8 mouse cellular contexts compared by ENCODE assay signal in genomic region chr10:20486461-20487253, GRCm38 (mm10).
DNase-seq lines count a peak whose midpoint lies in the region; ATAC-seq lines count a peak whose summit lies in the region.

No protein-coding gene starts in this region.

- DNase-seq in cerebellum, adult 9-11 months: peak; percentile 8
- DNase-seq in adrenal gland, postnatal 36 days: peak; percentile 84 to 87
- DNase-seq in c-Kit-positive CD71-positive TER-119-positive erythroid progenitor cells, embryonic 14.5 days (ENCODE audit: low spot score): no peak
- DNase-seq in thymus, postnatal 14 days: no peak
- DNase-seq in forebrain, embryonic 11.5 days (ENCODE audit: low spot score): no peak

- H3K27ac ChIP-seq in heart, embryonic 13.5 days (replicated peaks): peak overlapping the region; percentile 89
- no peak overlapping the region for H3K27ac ChIP-seq in liver, embryonic 16.5 days (ENCODE audit: low read length)
- no peak overlapping the region for H3K27ac ChIP-seq in forebrain, embryonic 11.5 days (ENCODE audit: low read depth, low read length)

- H3K4me1 ChIP-seq in heart, embryonic 13.5 days: peaks cover 63% of the 10 kb centered on the region
- no peaks in the 10 kb centered on the region for H3K4me1 ChIP-seq in liver, embryonic 16.5 days (ENCODE audit: control insufficient read depth, low read depth, low read length)
- no peaks in the 10 kb centered on the region for H3K4me1 ChIP-seq in forebrain, embryonic 11.5 days (replicated peaks; ENCODE audit: control insufficient read depth, insufficient read depth, low read length)

- peak overlapping the region; percentile 20 for H3K4me3 ChIP-seq in heart, embryonic 13.5 days
- no peak overlapping the region for H3K4me3 ChIP-seq in liver, embryonic 16.5 days (ENCODE audit: low read depth, low read length)
- H3K4me3 ChIP-seq in forebrain, embryonic 11.5 days (ENCODE audit: low read depth, low read length): no peak overlapping the region

- WGBS in heart, embryonic 13.5 days: 13% methylated on average over 19 of the region's 19 CpGs
- WGBS in liver, embryonic 16.5 days (ENCODE audit: insufficient replicate concordance): 49% methylated on average over 19 of the region's 19 CpGs
- WGBS in forebrain, embryonic 11.5 days: 84% methylated on average over 19 of the region's 19 CpGs

- peak overlapping the region; percentile 56 for H3K9ac ChIP-seq in heart, embryonic 13.5 days
- no peak overlapping the region for H3K9ac ChIP-seq in liver, embryonic 16.5 days (ENCODE audit: low read depth, low read length)
- H3K9ac ChIP-seq in forebrain, embryonic 11.5 days (ENCODE audit: low read length): no peak overlapping the region

- H3K9me3 ChIP-seq in heart, embryonic 13.5 days: no peaks in the 10 kb centered on the region
- H3K9me3 ChIP-seq in liver, embryonic 16.5 days (replicated peaks; ENCODE audit: control insufficient read depth, low read length): no peaks in the 10 kb centered on the region
- no peaks in the 10 kb centered on the region for H3K9me3 ChIP-seq in forebrain, embryonic 11.5 days (ENCODE audit: control insufficient read depth, low read length)

- peak overlapping the region; percentile 59 for H3K4me2 ChIP-seq in heart, embryonic 13.5 days
- H3K4me2 ChIP-seq in liver, embryonic 16.5 days (ENCODE audit: low read depth, low read length): no peak overlapping the region
- no peak overlapping the region for H3K4me2 ChIP-seq in forebrain, embryonic 11.5 days (ENCODE audit: low read depth, low read length, severe bottlenecking)

- ATAC-seq in cerebellum, adult (ENCODE audit: insufficient number of reproducible peaks, low FRiP score, low TSS enrichment): no peak
- peak; percentile 88 for ATAC-seq in heart, embryonic 13.5 days (ENCODE audit: extremely low read depth, insufficient number of reproducible peaks, low FRiP score, low TSS enrichment)
- peak; percentile 32; the same call in 1 of the 2 replicates for ATAC-seq in liver, embryonic 16.5 days (ENCODE audit: low read depth)
- ATAC-seq in forebrain, embryonic 11.5 days (replicated peaks; ENCODE audit: low FRiP score): no peak

- H3K36me3 ChIP-seq in heart, embryonic 13.5 days: no peaks in the 10 kb centered on the region
- H3K36me3 ChIP-seq in liver, embryonic 16.5 days (ENCODE audit: control insufficient read depth, insufficient read depth): no peaks in the 10 kb centered on the region
- no peaks in the 10 kb centered on the region for H3K36me3 ChIP-seq in forebrain, embryonic 11.5 days (ENCODE audit: control insufficient read depth, insufficient read depth, low read length)

- H3K27me3 ChIP-seq in heart, embryonic 13.5 days (replicated peaks): no peaks in the 10 kb centered on the region
- H3K27me3 ChIP-seq in liver, embryonic 16.5 days (ENCODE audit: control insufficient read depth, insufficient read depth, low read depth, low read length): no peaks in the 10 kb centered on the region
- no peaks in the 10 kb centered on the region for H3K27me3 ChIP-seq in forebrain, embryonic 11.5 days (ENCODE audit: control insufficient read depth, insufficient read depth, low read length)

Comparison
In these comparisons a context has a peak if more than half of its experiments do, and no peak if none do; other contexts are left out.
1. DNase-seq: peak in cerebellum, adult 9-11 months (single experiment) and adrenal gland, postnatal 36 days (2 of 2); none in c-Kit-positive CD71-positive TER-119-positive erythroid progenitor cells, embryonic 14.5 days (single experiment), thymus, postnatal 14 days (single experiment) and forebrain, embryonic 11.5 days (single experiment).
2. ATAC-seq: peak in heart, embryonic 13.5 days (single experiment) and liver, embryonic 16.5 days (single experiment); none in cerebellum, adult (single experiment) and forebrain, embryonic 11.5 days (single experiment).